Mouse (Mus musculus): ENCODE results near the gene Gpn3. TPM values are rescaled to one million over a fixed set of nuclear protein-coding genes. Genes with fewer than 3 reads are reported as not detected.
A peak's percentile ranks its signal among the peaks of the same experiment; 100 is the strongest.

Gene Gpn3
- polyA plus RNA-seq, 1 experiment: 35.9 TPM

DNA sequence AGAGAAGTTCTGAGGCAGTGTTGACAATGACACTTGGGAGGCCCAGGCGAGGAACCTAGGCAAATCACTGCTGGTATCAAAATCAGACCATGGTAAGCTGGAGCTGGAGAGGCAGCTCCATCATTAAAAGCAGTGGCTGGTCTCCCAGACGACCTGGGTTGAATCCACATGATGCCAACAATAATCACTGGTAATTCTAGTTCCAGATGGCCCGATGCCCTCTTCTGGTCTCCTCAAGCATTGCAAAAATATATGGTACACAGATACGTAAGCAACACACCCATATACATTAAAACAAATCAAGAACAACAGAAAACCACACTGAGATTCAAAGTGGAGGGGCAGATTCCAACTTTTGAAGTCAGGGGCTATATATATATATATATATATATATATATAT, 25.9 kb upstream of the Gpn3 start:
- Histone ChIP-seq H3ac (ENCODE audit: control insufficient read depth, insufficient read length, low read depth) (no peak overlapping the region), H3K36me3 (ENCODE audit: control insufficient read depth, insufficient read depth) (no peaks in the 10 kb centered on the region), H3K79me2 (ENCODE audit: control insufficient read depth, insufficient read depth) (no peaks in the 10 kb centered on the region), H3K27me3 (ENCODE audit: control insufficient read depth, insufficient read depth, insufficient read length) (no peaks in the 10 kb centered on the region), H3K79me3 (ENCODE audit: low read depth) (no peaks in the 10 kb centered on the region), H3K4me3 (ENCODE audit: insufficient read depth, poor library complexity, severe bottlenecking) (no peak overlapping the region)
- TF ChIP-seq USF1 (IDR thresholded peaks at IDR 0.05; ENCODE audit: low read depth) (no peak), MAX (IDR thresholded peaks at IDR 0.05) (no peak), CTCF (IDR thresholded peaks at IDR 0.05; ENCODE audit: control insufficient read depth, insufficient read depth, insufficient read length) (no peak), FOSL1 (IDR thresholded peaks at IDR 0.05; ENCODE audit: insufficient read depth, low read length, poor library complexity, severe bottlenecking) (no peak), CEBPB (IDR thresholded peaks at IDR 0.05; ENCODE audit: low read depth) (no peak), MYOG (IDR thresholded peaks at IDR 0.05; ENCODE audit: control insufficient read depth, extremely low read depth, insufficient read length) (no peak), MYOD1 (IDR thresholded peaks at IDR 0.05; ENCODE audit: control insufficient read depth, insufficient read length, low read depth) (no peak)

DNA sequence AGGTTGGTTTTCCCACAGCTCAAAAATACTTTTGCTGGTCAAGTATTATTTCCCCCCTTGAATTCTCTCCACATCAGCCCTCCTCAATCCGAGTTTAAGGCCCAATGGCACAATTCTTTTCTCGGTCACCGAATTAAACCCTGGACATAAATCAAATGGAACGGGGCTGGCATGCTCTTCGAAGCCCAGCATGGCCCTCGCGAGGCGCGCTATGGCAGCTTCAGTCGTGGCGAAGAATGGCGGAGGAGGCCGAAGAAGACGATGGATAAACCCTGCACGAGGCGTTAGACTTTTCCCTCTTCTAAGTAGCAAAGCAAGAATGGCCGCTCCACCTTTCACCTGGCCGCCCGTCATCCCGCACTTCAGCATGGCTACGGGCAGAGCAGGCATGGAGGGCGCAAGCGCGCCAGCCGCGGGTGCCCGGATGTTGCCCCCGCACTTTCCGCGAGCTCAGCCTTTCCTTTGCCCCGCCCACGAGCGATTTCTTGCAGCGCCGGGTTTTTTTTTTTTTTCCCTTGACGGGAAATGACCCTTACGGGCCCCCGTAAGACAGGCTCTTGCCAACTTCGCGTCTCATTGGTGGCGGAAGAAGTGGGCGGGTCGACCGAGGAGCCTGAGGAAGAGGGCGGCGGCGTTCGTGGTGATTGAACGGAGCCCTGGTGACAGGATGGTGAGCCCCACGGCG, 17.7 kb upstream of the Gpn3 start, which contains the start of the genes Rad9b and Vps29:
Gene Rad9b (minus strand): TSS at position 427 of the 685 bp plus-strand sequence.
Gene Vps29 (plus strand): TSS at position 563 of the 685 bp plus-strand sequence.
- peaks cover 25% of the 10 kb centered on the region for H3K79me3 ChIP-seq (ENCODE audit: low read depth)
- H3ac ChIP-seq (ENCODE audit: control insufficient read depth, insufficient read length, low read depth): peak within 1 kb of the TSS; percentile 97

DNA sequence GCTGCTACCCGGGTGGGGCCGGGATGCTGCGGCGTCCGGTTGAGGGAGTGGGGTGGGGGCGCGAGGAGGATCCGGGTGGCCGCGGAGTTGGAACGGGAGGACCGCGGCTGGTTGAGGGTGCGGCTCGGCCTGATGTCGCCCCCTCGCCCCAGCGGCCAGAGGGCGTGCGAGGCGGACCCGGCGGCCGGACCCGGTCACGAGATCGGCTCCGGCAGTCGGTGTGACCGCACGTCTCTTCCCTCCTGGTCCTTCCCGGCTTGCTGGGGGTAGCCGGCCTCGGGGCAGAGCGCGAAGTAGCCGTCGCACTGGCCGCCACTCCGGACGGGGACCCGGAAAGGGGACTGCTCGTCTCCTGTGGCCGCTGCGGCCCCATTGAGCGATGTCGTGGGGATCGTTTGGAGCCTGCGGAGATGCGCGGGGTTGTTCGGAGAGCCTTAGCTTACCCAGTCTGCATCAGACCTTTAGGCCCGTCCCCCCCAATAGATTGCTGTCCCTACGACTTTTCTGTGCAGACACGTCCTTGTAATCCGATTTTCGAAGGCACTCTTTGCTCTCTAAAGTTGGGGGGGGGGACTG, 17.1 kb upstream of the Gpn3 start:
- Histone ChIP-seq H3K27me3 (ENCODE audit: control insufficient read depth, insufficient read depth, insufficient read length) (no peaks in the 10 kb centered on the region), H3K79me2 (ENCODE audit: control insufficient read depth, insufficient read depth) (peaks cover 50% of the 10 kb centered on the region), H3K4me3 (ENCODE audit: insufficient read depth, poor library complexity, severe bottlenecking) (peak overlapping the region; percentile 83), H3K36me3 (ENCODE audit: control insufficient read depth, insufficient read depth) (peaks cover 5% of the 10 kb centered on the region), H3K79me3 (ENCODE audit: low read depth) (peaks cover 29% of the 10 kb centered on the region), H3ac (ENCODE audit: control insufficient read depth, insufficient read length, low read depth) (peak overlapping the region; percentile 97)
- TF ChIP-seq MAX (IDR thresholded peaks at IDR 0.05): no peak
- no peak for TF ChIP-seq USF1 (IDR thresholded peaks at IDR 0.05; ENCODE audit: low read depth)
- no peak for TF ChIP-seq CEBPB (IDR thresholded peaks at IDR 0.05; ENCODE audit: low read depth)
- TF ChIP-seq FOSL1 (IDR thresholded peaks at IDR 0.05; ENCODE audit: insufficient read depth, low read length, poor library complexity, severe bottlenecking): no peak
- TF ChIP-seq CTCF (IDR thresholded peaks at IDR 0.05; ENCODE audit: control insufficient read depth, insufficient read depth, insufficient read length): no peak
- no peak for TF ChIP-seq MYOG (IDR thresholded peaks at IDR 0.05; ENCODE audit: control insufficient read depth, extremely low read depth, insufficient read length)
- no peak for TF ChIP-seq MYOD1 (IDR thresholded peaks at IDR 0.05; ENCODE audit: control insufficient read depth, insufficient read length, low read depth)

More for the DNA sequence above, 17.7 kb upstream of the Gpn3 start, which contains the start of the genes Rad9b and Vps29:
- Histone ChIP-seq H3K4me3 (ENCODE audit: insufficient read depth, poor library complexity, severe bottlenecking) (peak within 1 kb of the TSS; percentile 83), H3K27me3 (ENCODE audit: control insufficient read depth, insufficient read depth, insufficient read length) (no peaks in the 10 kb centered on the region), H3K79me2 (ENCODE audit: control insufficient read depth, insufficient read depth) (peaks cover 46% of the 10 kb centered on the region), H3K36me3 (ENCODE audit: control insufficient read depth, insufficient read depth) (peaks cover 5% of the 10 kb centered on the region)
- peak; percentile 93 for TF ChIP-seq MAX (IDR thresholded peaks at IDR 0.05)
- no peak for TF ChIP-seq MYOD1 (IDR thresholded peaks at IDR 0.05; ENCODE audit: control insufficient read depth, insufficient read length, low read depth)

DNA sequence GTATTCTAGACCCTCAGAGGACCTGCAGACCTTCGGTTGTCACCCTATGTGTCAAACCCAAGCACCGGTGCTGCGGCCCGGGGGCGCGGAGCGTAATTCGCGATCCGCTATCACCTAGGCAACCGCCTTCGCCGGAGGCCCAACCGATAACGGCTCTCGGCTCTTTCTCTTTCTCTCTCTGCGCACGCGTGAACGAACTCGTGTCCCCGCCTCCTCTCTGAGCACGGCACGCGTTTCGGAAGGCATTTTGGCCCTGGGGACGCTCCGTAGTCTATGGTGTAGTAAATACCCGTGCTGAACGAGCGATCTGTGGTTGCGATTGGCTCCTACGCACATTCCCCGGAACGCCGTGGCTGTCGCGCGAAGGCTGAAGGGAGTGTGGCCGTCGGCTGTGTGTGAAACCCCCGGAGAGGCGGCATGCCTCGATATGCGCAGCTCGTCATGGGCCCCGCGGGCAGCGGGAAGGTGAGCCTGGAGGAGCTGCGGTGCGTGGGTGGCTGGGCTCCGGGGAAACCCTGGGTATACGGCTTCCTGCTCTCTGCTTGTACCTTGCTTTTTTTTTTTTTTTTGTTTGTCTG, 605 bp downstream of the Gpn3 start, which contains the start of gene Fam216a:
Gene Fam216a (minus strand): TSS at position 173 of the 578 bp plus-strand sequence.
- H3K79me2 ChIP-seq (ENCODE audit: control insufficient read depth, insufficient read depth): peaks cover 39% of the 10 kb centered on the region
- H3K79me3 ChIP-seq (ENCODE audit: low read depth): peaks cover 23% of the 10 kb centered on the region
- no peak for TF ChIP-seq MYOG (IDR thresholded peaks at IDR 0.05; ENCODE audit: control insufficient read depth, extremely low read depth, insufficient read length)
- TF ChIP-seq USF1 (IDR thresholded peaks at IDR 0.05; ENCODE audit: low read depth): peak; percentile 37
- TF ChIP-seq CEBPB (IDR thresholded peaks at IDR 0.05; ENCODE audit: low read depth): no peak
- no peak for TF ChIP-seq FOSL1 (IDR thresholded peaks at IDR 0.05; ENCODE audit: insufficient read depth, low read length, poor library complexity, severe bottlenecking)
- TF ChIP-seq MAX (IDR thresholded peaks at IDR 0.05): peak; percentile 97
- peak within 1 kb of the TSS; percentile 74 for H3K4me3 ChIP-seq (ENCODE audit: insufficient read depth, poor library complexity, severe bottlenecking)
- H3K36me3 ChIP-seq (ENCODE audit: control insufficient read depth, insufficient read depth): peaks cover 32% of the 10 kb centered on the region
- no peaks in the 10 kb centered on the region for H3K27me3 ChIP-seq (ENCODE audit: control insufficient read depth, insufficient read depth, insufficient read length)
- peak within 1 kb of the TSS; percentile 93 for H3ac ChIP-seq (ENCODE audit: control insufficient read depth, insufficient read length, low read depth)

DNA sequence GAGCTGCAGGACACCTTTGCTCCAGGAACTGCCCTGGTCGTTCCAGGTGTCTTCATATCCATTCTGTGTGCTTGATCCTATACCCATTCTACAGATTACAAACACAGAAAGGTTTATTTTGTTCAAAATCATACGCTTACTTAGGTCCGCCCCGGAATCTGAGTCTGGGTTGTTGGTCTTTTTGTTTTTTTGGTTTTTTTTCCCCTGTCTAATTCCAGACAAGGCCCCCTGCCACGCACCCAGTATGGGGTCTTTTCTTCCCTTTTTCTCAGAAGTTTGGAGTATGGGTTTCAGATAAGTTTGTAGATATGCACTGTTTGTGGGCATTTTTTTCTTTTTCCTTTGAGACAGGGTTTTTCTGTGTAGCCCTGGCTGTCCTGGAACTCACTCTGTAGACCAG, 1.2 kb downstream of the Gpn3 start:
- H3K36me3 ChIP-seq (ENCODE audit: control insufficient read depth, insufficient read depth): peaks cover 27% of the 10 kb centered on the region
- TF ChIP-seq MYOG (IDR thresholded peaks at IDR 0.05; ENCODE audit: control insufficient read depth, extremely low read depth, insufficient read length) (no peak), CTCF (IDR thresholded peaks at IDR 0.05; ENCODE audit: control insufficient read depth, insufficient read depth, insufficient read length) (no peak), MYOD1 (IDR thresholded peaks at IDR 0.05; ENCODE audit: control insufficient read depth, insufficient read length, low read depth) (no peak), MAX (IDR thresholded peaks at IDR 0.05) (no peak), USF1 (IDR thresholded peaks at IDR 0.05; ENCODE audit: low read depth) (no peak), CEBPB (IDR thresholded peaks at IDR 0.05; ENCODE audit: low read depth) (no peak), FOSL1 (IDR thresholded peaks at IDR 0.05; ENCODE audit: insufficient read depth, low read length, poor library complexity, severe bottlenecking) (no peak)

More for the DNA sequence above, 1.2 kb downstream of the Gpn3 start:
- peaks cover 23% of the 10 kb centered on the region for H3K79me3 ChIP-seq (ENCODE audit: low read depth)
- no peaks in the 10 kb centered on the region for H3K27me3 ChIP-seq (ENCODE audit: control insufficient read depth, insufficient read depth, insufficient read length)
- peak overlapping the region; percentile 66 for H3ac ChIP-seq (ENCODE audit: control insufficient read depth, insufficient read length, low read depth)
- peak overlapping the region; percentile 74 for H3K4me3 ChIP-seq (ENCODE audit: insufficient read depth, poor library complexity, severe bottlenecking)
- H3K79me2 ChIP-seq (ENCODE audit: control insufficient read depth, insufficient read depth): peaks cover 39% of the 10 kb centered on the region

Measured in C2C12 (cell line).